Mouse (Mus musculus): ENCODE data around the gene Pex10. TPM values are rescaled to one million over a fixed set of nuclear protein-coding genes. Genes with fewer than 3 reads are reported as not detected.

Pex10 gene
- polyA plus RNA-seq (2014; fragmentation: Illumina TruSeq; extraction: RNeasy Lipid Tissue Mini Kit (QIAGEN cat#74804); ENCODE audit: low read depth, low replicate concordance), result 0.70 TPM

GRCm38 (mm10) chr4:155066834-155067522, at the start of gene Pex10:
Pex10 (plus strand) TSS chr4:155067016.

GRCm38 (mm10) chr4:155056724-155057123, 10.1 kb upstream of the Pex10 start, which contains the start of gene Plch2:
Plch2 (minus strand) TSS chr4:155056784.

GRCm38 (mm10) chr4:155086108-155087024, 19.6 kb downstream of the Pex10 start, which contains the start of the genes Rer1 and Morn1:
Rer1 (minus strand) TSS chr4:155086382.
Morn1 (plus strand) TSS chr4:155086577.

Other genes with a start within 250 kb of the Pex10 start
- 0.49 TPM for gene Ttc34, start 229.6 kb upstream of the Pex10 start, polyA plus RNA-seq (2014; fragmentation: Illumina TruSeq; extraction: RNeasy Lipid Tissue Mini Kit (QIAGEN cat#74804); ENCODE audit: low read depth, low replicate concordance)
- 35.2 TPM for gene Mmel1, start 197.4 kb upstream of the Pex10 start, polyA plus RNA-seq (2014; fragmentation: Illumina TruSeq; extraction: RNeasy Lipid Tissue Mini Kit (QIAGEN cat#74804); ENCODE audit: low read depth, low replicate concordance)
- gene Fam213b, start 167.9 kb upstream of the Pex10 start, polyA plus RNA-seq (2014; fragmentation: Illumina TruSeq; extraction: RNeasy Lipid Tissue Mini Kit (QIAGEN cat#74804); ENCODE audit: low read depth, low replicate concordance), result not detected
- not detected for gene Tnfrsf14, start 138.5 kb upstream of the Pex10 start, polyA plus RNA-seq (2014; fragmentation: Illumina TruSeq; extraction: RNeasy Lipid Tissue Mini Kit (QIAGEN cat#74804); ENCODE audit: low read depth, low replicate concordance)
- not detected for gene Hes5, start 106.1 kb upstream of the Pex10 start, polyA plus RNA-seq (2014; fragmentation: Illumina TruSeq; extraction: RNeasy Lipid Tissue Mini Kit (QIAGEN cat#74804); ENCODE audit: low read depth, low replicate concordance)
- gene Pank4, start 102.9 kb upstream of the Pex10 start, polyA plus RNA-seq (2014; fragmentation: Illumina TruSeq; extraction: RNeasy Lipid Tissue Mini Kit (QIAGEN cat#74804); ENCODE audit: low read depth, low replicate concordance), result 3.0 TPM
- gene Plch2, start 10.2 kb upstream of the Pex10 start, polyA plus RNA-seq (2014; fragmentation: Illumina TruSeq; extraction: RNeasy Lipid Tissue Mini Kit (QIAGEN cat#74804); ENCODE audit: low read depth, low replicate concordance), result 0.10 TPM
- gene Rer1, start 19.4 kb downstream of the Pex10 start, polyA plus RNA-seq (2014; fragmentation: Illumina TruSeq; extraction: RNeasy Lipid Tissue Mini Kit (QIAGEN cat#74804); ENCODE audit: low read depth, low replicate concordance), result 95.1 TPM
- 12.2 TPM for gene Morn1, start 19.6 kb downstream of the Pex10 start, polyA plus RNA-seq (2014; fragmentation: Illumina TruSeq; extraction: RNeasy Lipid Tissue Mini Kit (QIAGEN cat#74804); ENCODE audit: low read depth, low replicate concordance)
- 5.8 TPM for gene Ski, start 155.6 kb downstream of the Pex10 start, polyA plus RNA-seq (2014; fragmentation: Illumina TruSeq; extraction: RNeasy Lipid Tissue Mini Kit (QIAGEN cat#74804); ENCODE audit: low read depth, low replicate concordance)
- gene Faap20, start 182.8 kb downstream of the Pex10 start, polyA plus RNA-seq (2014; fragmentation: Illumina TruSeq; extraction: RNeasy Lipid Tissue Mini Kit (QIAGEN cat#74804); ENCODE audit: low read depth, low replicate concordance), result 0.64 TPM

Measured in testis, adult 10 weeks (tissue).